Mouse (Mus musculus): Measurements from ENCODE around the gene Metrnl.

DNA sequence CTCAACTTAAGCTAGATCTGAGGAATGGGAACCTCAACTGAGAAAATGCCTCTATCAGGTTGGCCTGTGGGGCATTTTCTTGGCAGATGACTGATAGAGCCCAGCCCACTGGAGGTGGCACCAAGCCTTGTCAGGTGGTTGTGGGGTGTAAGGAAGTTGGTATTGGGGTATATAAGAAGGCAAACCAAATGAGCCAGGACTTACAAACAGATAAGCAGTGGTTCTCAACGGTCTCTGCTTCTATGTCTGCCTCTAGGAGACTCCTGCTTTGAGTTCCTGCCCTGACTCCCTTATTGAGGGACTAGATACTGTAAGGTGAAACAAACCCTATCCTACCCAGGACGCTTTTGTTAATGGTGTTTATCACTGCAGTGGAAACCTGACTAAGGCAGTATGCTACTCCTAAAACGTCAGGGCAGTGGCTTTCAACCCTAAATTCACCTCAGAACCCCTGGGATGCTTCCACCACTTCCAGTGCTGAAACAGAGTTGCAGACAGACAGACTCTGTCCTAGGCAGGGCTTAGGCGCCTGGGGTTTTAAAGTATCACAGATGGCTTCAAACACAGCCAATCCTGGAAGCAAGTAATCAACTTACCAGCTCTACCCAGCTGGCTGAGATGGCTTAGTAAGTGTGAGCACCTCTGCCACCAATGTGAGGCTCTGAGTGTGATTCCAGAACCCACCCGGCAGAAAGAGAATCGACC is 45.4 kb upstream of the Metrnl start:
- TF ChIP-seq CTCF (IDR thresholded peaks at IDR 0.05; ENCODE audit: extremely low read depth, insufficient read depth, low read length): no peak
- TF ChIP-seq POLR2A (IDR thresholded peaks at IDR 0.05; ENCODE audit: extremely low read depth, insufficient read depth, low read length): no peak
